Mouse (Mus musculus) monocyte, adult 2 months (primary cell): Measurements from ENCODE around the gene Pla2g4b.
A peak's percentile ranks its signal among the peaks of the same experiment; 100 is the strongest.

Experiments
- DNase-seq, 2 experiments: peaks; one replicate each; pipeline ENCODE4 v3.0.0; 2022; ENCODE audit warnings: low spot score in 2 of 2, low read depth in 1 of 2

Gene Pla2g4b

DNA sequence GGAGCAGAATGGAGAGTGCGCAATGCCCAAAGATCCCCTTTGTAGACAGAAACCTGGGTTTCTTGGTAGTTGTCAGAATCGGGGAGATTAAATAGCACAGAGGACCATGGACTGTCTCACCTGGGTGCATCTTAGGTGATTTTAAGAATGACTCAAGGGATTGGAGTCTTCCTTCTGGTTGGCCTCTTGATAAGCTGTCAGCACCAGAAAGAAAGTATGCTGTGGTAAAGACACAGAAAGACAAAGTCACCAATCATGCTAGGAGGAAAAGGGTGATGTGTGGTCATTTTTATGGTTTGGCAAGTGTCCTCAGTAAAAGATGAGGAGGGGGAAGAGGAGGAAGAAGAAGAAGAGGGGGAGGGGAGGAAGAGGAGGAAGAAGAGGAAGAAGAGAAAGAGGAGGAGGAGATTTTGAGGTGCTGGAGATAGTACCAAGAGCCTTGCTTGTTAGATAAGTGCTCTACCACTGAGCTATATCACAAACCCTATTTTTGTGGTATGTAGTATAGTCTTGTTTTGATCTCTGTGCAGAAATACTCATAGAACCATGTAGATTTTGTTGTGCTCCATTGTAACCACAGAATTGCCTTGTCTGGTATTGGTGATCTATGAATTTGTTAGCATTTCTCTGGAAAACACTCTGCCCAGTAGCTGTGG, 19.3 kb upstream of the Pla2g4b start:
- no peak for DNase-seq

DNA sequence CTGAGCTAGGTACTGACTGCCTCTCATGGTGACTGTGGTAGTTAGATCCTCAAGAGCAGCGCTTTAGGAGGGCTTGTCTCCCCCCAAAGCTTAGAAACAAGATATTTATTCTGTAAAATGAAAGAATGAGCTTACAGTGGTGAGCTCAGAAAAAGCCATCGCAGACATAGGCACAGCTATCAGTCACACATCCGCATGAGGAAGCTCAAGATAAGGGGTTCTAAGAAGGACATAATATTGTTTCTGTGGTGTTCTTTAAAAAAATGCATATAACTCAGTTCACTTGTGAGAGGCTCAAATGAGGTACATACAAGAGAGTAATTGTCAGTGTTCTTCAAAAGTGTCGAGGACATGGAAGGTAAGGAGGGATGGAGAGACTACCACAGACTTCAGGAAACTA, 17.3 kb upstream of the Pla2g4b start:
- no peak for DNase-seq

DNA sequence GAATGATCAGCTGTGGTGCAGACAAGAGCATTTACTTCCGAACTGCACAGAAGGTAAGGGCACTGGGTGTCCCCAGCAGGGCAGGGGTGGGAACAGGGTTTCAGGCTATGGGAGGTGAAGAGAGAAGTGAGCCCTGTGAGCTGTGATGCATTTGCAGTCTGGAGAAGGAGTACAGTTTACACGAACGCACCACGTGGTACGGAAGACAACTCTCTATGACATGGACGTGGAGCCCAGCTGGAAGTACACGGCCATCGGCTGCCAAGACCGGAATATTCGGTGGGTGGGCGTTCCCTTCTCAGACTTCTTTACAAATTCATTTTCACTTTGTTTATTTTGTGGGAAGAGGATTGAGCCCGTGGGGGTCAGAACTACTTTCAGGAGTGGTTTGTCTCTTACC, 15.6 kb upstream of the Pla2g4b start:
- DNase-seq, result no peak

DNA sequence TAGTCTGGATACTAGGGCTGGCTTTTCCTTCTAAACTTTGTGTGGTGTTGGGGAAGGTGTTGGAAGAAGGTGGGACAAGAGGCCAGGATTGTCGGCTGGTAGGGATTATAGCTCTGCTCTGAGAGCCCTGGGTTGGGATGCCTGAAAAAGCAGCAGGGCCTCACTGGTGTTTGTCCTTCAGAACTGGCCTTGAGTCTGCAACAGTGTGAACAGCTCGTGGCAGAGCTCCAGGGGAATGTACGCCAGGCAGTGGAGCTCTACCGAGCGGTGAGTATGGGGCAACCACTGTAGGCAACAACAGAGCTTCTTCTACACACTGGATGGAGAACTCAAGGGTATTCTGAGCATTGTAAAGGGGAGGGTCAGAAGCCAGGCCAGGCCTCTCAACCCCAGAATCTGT, 8.9 kb upstream of the Pla2g4b start:
- DNase-seq, result no peak

DNA sequence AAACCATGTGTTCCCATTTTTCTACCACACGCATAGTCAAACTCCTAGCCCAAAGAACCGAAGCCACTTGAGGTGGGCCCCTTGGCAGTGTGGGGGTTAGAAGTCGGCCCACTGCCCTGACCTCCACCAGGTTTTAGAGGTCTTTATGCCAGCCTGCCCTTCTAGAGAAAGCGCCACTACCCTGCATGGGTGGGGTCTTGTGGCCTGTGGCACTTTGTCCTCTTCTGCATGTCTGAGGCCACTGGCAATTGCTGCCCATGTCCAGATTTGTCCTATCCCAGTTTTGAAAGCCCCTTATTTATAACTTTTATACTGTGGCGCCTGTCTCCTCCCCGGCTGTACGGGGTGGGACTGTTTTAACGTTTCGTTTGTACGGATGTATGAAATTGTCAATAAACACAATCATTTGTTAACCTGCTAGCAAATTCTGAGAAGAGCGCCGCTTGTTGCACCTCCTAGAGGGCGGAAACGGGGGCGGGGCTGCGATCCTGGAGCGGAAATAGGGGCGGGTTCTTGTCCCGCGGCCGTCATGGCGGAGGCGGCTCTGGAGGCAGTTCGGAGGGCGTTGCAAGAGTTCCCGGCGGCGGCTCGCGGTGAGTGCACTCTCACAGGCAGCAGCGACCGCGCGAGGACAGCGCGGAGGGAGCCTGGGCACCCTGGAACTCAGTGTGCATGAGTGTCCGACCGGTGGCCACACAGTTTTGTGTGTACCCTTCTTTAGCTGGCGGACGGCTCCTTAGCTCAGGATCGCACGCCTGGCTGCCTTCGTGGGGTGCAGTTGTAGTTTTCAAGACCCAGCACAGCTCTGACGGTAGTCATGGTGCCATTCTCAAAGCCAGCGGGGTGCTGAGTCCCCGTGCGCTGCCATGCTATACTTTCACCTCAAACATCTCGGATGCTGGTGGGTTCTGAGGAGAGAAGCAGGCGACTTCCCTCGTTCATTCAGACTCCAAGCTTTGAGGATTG, 6.0 kb upstream of the Pla2g4b start, which contains the start of the genes Jmjd7 and Gm28042:
TSS of gene Jmjd7 (plus strand) at position 500 of the 966 bp plus-strand sequence.
TSS of gene Gm28042 (plus strand) at position 510 of the 966 bp plus-strand sequence.
- DNase-seq, result peak; percentile 58 to 83

DNA sequence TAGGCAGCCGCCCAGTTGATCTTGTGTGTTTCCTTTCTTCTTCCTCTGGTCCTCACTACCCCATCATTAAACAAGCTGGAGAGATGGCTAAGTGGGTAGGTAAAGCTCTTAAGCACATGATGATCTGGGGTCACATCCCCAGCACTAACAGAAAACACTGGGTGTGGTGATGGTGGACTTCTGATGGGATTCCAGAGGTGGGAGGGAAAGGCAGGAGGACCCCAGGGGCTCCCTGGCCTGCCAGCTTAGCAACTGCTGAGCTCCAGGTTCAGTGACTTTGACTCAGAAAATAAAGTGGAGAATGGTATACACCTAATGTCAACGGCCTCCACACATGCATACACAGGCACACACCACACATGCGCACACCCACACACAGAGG, 5.3 kb upstream of the Pla2g4b start:
- DNase-seq, result no peak

DNA sequence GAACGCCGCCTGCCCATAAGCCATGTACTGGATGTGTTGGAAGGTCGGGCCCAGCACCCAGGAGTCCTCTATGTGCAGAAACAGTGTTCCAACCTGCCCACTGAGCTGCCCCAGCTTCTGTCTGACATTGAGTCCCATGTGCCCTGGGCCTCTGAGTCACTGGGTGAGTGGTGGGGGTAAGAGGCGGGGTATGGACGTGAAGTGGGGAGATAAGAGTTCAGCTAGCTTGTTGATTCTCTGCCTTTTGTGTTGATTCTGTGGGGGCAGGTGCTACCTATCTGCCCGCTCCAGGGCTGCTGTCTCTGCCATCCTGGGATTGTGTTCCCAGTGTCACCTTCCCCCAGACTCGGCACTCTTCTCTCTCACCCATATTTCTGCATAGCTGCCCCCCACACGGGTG, 2.8 kb upstream of the Pla2g4b start:
- no peak for DNase-seq

DNA sequence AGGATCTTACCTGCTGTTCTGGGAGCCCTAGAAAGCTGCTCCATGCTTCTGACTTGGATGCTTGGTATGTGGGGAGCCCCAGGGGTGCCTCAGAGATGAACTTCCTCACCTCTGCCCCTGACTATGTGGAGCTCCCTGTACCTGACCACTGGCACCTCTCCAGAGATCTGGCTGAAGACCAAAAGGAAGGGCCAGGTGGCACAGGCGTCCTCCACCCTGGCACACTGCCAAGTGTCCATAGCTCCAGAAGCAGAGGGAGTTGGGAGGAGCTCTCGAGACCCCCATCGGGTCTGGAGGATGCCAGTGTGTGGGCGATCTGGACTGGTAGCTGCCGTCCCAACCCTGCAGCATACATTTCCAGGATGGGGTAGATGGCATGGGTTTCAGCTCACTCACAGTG, 509 bp downstream of the Pla2g4b start:
- no peak for DNase-seq

DNA sequence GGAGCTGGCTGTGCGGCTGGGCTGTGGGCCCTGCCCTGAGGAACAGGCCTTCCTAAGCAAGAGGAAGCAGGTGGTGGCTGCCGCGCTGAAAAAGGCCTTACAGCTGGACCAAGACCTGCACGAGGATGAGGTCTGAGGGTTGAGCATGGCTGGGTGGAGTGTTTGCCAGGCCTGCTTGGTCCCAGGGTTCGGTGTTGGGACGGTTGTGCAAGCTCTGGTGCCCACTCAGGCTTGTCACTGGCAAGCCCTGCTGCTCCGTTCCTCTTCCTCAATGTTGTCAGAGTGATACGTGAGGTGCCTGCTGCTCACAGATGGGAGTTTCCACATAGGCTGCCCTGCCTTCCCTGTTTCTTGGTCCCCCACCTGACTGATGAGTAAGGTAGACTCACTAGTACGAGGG, 4.5 kb downstream of the Pla2g4b start:
- DNase-seq, result peak; percentile 9 to 10

DNA sequence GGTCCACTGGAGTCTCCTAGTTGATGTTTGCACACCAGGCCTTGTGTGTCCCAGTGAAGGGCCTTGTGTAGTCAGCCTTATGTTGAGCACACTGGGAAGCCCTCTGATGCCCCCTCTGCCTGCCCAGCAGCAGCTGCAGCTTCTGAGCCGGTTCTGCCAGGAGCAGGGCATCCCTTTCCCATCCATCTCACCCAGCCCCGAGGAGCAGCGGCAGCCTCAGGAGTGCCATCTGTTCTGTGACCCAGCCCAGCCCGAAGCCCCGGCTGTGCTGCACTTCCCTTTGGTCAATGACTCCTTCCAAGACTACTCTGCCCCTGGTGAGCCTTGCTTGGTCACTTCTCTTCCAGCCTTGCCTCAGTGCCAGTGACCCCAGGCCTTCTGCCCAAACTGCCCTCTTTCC, 7.8 kb downstream of the Pla2g4b start:
- DNase-seq, result no peak

DNA sequence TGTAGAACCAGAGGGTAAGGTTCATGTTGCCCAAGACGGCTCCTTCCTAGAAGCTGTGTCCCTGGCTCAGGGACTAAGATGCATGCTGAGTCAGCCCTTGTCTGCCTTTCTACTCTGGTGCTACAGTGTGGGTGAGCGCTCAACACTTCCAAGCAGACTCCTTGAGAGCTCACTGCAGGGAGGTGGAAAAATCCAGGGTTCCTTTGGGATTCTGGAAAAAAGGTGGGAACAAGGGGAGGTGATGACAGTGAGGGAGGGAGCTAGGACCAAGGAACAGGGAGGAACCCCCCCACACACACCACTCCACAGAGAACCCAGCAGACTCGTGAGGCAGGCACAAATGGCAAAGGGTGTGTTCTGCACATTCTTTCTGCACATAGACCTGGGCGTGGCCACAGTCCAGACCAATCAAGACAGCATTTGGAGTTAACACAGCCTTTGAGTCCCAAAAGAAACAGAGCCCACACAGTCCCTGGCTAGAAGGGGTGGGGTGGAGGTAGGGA, 10.9 kb downstream of the Pla2g4b start:
- no peak for DNase-seq

DNA sequence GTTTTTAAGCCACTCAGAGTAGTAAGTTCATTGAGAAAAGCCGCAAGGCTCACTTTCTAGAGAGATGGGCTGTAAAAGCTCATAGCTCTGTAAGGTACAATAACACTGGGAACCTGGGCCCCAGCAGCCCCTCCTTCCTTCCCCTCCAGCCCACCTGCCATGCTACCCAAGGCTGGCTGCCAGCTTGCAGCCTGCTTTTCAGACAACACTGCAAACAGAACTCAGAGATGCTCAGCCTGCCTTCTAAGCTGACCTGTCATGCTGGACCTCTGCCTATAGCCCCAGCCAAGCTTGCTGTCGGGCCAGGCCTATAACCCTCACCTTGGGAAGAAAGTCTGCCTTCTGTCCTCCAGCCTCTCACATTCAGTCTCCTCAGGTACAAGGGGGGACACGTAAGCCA, 11.5 kb downstream of the Pla2g4b start:
- DNase-seq, result no peak

DNA sequence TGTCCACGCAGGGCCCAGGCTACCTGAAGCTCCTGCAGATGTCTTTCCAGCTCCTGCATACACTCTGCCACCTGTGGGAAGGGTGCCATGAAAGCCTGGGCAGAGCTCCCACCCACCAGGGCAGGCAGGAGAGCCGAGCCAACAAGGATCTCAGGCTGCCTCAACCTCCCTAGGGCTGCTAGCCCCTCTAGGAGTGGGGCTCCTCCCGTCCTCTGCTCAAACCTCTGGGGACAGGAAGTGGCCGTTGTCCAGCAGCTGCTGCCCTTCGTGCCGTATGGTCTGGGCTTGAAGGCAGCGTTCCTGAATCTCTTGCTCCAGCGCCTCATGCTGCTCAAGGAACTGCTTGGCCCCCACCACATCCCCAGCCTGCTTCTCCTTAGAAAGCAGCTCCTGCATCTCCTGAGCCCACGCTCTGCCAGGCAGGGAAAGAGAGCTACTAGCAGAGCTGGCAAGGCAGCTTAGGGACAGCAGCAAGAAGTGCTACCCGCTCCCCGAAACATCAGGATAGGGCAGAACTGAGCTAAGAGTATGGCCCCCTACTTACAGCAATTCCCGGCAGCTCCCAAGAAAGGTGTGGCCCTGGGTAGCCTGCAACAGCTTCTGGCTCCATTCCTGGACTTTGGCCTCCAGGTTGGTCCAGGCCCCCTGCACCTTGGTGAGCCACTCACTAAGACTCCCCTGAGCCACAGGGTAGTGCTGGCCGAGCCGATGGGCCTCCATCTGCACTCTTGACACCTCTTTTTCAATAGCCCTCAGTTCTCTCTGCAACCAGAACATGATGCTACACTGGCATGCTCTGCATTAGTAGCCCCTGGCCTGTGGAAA, 13.5 kb downstream of the Pla2g4b start:
- DNase-seq, result no peak

DNA sequence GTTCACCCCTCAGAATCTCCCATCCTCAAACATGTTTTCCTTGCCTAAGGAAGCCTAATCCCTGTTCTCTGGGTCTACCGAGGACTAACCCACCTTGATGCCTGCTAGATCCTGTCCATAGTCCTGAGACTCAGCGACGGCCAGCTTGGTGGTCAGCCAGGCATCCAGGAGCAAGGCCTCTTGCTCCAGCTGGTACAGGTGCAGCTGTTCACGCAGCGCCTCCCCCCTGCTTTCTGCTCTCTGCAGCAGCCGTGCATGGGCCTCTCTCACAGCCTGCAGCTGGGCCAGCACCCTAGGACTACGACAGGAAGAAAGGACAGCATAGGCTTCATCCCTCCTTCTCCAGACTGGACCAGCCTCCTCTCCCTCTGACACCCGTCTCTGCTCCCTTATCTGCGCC, 15.0 kb downstream of the Pla2g4b start:
- DNase-seq, result no peak

DNA sequence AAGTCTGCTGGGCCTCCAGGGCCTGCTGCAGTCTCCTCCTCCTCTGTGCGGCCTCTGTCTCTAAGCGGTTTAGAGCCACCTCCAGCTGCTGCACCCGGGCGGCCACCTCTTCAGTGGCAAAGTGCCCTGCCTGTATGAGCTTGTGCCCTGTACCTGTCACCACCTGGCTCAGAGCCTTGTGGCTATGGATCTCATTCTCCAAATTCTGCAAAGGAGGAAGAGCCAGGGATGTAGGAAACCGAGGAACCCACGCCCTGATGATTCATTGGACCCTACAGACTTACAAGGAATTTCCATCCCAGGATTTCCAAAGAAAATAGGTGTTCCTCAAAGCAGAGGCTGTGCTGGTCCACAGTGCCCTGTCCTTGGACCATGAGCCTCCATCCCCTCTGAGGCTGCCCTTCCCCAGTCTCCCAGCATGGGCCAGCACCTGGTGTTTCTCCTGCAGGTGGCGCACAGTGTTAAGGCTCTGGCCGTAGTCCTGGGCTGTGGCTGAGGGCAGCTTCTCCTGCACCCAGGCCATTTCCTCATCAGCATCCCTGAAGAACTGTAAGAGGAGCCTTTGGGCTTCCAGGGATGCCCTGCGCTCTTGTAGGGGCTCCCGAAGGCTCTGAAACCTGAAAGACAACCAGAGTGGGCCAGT, 16.5 kb downstream of the Pla2g4b start:
- no peak for DNase-seq

DNA sequence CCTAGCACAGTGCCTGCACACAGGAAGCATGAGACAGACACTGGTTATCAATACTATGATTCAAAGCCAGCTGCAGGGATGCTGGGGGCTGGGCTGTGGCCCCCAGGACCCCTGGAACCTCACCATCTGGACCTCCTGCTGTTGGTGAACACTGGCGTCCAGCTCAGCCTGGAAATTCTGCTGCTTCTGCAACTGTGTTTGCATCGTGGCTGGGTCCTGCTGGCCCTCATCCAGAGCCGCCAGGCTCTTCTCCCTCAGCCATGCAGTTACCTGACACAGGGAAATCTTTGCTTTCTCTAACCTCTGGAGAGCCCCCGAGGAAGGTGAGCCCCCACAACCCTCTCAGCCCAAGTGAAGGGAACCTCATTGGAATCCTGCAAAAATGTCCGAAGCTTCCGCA, 18.2 kb downstream of the Pla2g4b start:
- DNase-seq, result no peak

DNA sequence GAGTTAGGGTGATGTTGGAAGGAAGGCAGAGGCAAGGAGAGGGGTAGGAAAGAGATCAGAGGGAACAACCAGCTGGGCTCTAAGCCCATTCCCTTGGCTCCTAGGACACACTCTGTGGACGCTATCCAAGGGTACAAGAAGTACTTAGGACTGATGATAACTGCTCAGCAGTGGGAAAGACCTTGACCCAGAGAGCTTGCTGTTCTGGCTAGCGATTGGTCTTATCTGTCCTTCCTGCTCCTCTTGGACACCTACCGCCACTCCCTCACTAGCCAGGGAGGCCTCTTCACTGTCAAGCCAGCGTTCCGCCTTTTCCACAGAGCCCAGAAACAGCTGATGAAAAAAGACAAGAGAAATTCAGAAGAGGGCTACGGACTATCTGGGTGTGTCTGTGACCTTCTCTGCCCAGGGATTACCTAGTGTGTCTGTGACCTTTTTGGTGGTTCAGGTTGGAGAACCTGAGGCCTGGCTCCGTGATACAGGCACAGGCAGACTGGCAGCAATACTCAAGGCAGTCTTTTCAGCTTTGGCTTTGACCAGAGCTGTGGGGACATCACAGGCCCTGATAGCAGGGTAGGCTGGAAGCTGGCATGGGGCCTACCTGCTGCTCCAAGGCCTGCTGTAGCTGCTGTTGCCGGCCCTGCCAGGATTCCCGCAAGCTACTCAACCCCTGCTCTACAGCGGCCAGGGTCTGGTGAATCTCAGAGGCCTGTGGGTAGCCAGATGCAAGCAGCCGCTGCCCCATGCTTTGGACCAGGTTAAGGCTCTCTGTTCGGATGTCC, 21.7 kb downstream of the Pla2g4b start:
- DNase-seq, result no peak

DNA sequence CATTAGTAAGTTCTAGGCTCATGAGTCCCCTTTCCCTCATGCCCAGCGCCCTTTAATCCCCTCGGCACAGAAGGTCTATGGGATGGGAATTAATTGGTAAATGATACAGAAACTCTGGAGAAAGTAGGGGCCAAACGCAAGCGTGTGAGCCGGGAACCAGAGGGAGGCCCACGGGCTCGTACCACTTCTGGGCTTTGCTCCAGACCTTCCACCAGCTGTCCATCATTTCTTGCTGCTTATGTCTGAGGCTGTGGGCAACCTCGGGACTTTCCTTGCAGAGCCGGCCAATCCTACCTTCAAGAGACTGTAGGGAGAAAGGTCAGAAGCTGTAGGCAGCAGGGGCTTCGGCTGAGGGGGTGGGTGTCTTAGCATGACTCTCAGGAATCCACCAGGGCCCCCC, 22.7 kb downstream of the Pla2g4b start:
- no peak for DNase-seq

DNA sequence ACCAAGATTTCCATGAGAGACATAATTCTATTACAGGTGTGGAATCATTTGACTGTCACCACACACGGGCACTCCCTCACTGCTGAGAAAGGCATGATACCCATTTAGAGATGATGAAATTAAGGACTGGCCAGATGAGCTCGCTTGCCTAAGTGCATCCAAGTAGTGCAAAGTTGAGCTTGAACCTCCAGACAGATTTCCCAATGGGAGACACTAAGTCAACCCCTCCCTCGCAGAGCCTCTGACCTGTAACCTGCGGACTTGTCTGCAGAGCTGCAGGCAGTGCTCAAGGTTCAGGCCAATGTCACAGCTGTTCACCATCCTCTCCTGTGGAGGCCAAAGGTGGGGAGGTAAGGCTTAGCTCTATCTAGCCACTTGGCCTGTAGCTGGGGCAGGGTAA, 25.6 kb downstream of the Pla2g4b start:
- no peak for DNase-seq

DNA sequence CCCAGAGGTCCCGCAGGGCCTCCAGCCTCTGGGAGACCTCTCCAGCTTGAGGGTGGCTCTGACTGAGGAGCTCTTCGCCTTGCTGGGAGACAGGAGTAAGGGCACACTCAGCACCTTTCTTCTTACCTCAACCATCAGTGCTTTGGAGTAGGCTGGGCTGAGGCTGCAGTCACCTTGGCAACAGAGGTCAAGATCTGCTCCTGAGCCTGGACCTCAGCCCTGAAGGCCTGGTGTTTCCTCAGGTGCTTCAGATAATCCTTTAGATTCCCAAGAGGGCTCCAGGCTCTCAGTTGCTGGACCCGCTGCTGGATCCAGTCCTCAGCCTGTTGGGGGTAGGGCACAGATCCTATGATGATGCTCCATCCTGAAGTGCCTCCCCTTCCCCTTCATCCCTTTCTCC, 26.2 kb downstream of the Pla2g4b start:
- no peak for DNase-seq
